Mouse (Mus musculus): ENCODE measurements around the gene Adipor2.
"Not testable (repeated sequence)": the region's sequence is repeated elsewhere in the genome, so short reads cannot be mapped to it uniquely, and the experiment has no call there.

Gene Adipor2

DNA sequence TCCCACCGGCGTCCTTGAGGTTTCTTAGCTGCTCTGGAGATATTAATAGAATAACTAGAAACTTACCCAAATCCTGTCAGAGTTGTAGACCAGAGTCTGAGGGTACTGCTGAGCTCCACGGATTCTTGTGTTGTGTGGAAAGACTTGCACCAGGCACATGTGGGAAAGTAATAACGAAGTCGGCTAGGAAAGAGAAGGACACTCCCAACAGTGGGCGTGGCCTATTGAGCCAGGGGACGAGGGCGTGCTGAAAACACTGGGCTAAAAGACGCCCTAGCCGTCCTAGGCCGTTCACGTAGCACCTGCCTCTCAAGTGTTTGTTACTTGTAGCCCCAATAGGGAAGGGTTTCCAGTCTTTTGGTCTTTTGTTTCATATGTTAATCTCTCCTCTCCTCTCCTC is at the start of gene Adipor2:
Adipor2 (minus strand) TSS at position 351 of the 400 bp plus-strand sequence.
- DNase-seq: no peak

DNA sequence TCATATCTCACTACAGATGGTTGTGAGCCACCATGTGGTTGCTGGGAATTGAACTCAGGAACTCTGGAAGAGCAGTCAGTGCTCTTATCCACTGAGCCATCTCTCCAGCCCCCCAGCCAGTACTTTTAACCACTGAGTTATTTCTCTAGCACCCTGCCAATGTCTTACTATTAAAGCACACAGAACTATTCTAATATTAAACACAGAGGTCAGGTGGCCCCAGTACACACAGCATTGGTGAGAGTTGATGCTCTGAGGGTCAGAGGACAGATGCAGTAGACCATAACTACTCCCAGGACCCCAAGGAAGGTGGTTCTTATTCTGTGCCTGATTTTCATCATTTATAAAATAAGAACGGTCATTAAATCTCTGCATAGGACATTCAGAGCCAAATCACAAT is 48.7 kb upstream of the Adipor2 start:
- no peak for DNase-seq

DNA sequence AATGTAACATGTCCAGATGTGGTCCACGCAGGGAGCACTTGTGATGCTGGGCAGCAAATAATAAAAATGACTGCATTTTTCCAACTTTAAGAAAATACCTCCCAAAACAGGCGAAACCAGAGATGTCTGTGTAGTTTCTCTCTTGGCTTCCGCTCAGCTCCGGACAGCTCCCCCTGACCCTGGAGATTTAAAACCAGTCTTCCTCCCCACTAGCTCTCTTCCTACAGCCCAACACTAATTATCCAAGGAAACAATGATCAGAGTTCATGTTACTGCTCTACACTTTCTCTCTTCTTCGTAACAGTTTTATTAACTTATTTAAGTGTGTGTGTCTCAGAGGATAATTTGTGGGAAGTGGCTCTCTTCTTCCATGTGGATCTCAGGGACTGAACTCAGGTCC is 42.9 kb upstream of the Adipor2 start:
- DNase-seq: no peak

DNA sequence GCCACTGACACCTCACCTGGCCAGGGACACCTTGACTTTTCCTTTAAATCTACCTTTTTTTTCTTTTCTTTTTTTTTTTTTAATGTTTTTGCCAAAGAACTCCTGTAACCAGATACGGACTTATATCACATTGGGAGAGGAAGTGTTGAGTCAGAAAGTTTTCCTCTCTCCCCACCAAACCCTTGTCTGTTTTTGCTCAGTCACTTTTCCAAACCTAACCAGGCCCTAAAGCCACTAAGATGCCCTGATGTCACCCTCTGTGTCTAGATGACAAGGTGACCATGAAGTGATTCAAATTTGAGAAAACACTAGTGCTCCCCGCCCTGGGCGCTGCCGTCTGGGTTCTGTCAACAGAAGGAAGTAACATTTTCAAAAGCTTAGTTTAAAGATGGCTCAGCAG is 41.5 kb upstream of the Adipor2 start:
- DNase-seq: no peak

DNA sequence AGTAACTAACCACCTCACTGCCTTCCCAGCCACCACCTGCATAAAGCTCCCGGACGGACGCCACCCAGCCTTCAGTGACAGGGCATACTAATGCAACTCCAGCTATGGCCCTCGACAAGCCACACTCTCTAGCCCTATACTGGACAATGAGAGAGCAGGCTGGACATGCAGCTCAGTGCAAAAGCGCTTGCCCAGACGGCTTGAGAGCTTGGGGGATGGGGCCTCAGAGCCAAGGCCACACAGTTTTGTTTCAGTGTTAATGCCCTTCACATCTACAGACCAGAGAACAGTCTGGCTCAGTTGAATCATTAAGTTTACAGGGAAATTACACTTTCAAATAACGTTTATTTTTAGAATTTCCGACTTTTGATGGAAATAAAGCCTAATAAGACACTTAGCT is 40.7 kb upstream of the Adipor2 start:
- no peak for DNase-seq

DNA sequence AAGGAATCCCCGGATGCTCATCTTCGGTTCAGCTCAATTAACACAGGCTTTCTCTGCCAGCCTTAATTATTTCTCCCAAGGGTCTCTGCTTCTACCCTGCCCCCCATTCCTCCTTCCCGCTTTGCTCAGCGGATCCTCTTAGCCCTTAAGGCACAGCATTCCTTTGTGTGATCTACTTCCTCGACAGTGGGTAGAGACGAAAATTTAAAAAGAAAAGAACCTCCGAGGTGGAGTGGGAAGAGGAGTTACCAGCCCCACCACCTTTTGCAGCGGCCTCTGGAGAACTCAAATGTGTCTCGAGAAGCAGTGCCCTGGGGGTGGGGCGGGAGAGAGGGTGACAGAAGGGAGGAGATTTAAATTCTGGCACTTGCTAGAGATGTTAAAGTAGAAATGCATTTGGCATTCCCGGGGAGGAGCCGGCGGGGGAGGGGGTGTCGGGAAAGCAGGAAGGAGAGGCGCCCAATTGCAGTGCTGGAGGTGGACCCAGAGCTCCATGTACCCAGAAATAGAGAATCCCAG is 34.5 kb upstream of the Adipor2 start:
- DNase-seq: peak; percentile 77

DNA sequence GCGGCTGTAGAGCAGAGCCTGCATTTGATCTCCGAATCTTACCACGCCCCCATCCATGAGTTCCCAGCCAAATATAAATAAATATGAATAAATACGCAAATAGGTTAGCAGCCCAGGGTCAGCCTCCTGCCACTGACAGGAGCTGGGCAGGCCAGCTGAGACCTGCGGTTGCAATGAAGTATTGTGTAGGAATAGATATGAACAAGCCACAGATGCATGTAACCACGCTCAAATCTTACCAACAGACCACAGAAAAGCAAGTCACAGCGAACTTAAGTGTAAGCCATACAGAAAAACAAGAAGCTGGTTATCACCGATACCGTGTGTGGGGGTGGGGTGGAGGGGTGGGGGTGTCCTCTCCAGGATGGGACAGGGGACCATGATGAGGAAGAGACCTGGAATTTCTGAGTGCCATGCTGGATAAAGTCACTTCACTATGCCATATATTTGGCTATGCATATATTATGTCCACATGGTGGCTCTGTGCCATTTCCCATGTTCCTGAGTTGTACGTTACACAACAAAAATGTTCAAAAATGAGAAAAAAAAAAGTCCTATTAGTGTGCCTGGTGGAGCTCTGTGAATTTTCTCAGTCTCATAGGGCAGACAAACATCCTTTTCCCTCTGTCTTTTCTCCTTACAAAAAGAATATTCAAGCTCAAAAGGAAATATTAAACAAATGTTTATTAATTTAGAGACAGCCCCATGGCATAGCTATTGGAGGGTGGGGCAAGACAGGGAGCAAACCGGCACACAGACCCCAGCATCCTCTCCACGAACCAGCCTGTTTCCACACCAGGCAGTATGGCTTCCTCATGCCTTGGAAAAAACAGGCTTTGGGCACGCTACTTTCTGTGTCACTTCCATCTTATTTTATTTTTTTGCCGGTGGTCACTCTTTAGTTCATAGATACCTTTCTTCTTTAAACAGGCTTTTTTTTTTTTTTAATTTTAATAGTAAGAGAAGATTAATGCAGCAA is 33.8 kb upstream of the Adipor2 start:
- no peak for DNase-seq

DNA sequence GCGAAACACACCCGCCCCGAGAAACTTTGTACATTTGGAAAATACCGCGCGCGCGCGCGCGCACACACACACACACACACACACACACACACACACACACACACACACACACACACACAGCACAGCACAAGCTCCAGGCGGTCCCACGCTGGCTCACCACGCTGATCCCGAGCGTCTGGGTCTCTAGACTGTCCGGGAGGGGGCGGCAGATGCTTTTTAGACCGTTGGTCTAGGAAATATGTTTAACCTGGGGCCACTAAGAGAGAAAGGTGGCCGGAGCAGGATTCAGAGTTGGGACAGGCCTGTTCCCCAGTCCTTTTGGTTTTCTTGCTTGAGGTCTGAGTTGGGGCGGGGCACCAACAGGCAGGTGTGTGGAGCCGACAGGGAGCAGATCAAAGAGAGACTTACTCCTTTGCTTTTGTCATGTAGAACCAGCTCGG is 31.6 kb upstream of the Adipor2 start:
- no peak for DNase-seq

DNA sequence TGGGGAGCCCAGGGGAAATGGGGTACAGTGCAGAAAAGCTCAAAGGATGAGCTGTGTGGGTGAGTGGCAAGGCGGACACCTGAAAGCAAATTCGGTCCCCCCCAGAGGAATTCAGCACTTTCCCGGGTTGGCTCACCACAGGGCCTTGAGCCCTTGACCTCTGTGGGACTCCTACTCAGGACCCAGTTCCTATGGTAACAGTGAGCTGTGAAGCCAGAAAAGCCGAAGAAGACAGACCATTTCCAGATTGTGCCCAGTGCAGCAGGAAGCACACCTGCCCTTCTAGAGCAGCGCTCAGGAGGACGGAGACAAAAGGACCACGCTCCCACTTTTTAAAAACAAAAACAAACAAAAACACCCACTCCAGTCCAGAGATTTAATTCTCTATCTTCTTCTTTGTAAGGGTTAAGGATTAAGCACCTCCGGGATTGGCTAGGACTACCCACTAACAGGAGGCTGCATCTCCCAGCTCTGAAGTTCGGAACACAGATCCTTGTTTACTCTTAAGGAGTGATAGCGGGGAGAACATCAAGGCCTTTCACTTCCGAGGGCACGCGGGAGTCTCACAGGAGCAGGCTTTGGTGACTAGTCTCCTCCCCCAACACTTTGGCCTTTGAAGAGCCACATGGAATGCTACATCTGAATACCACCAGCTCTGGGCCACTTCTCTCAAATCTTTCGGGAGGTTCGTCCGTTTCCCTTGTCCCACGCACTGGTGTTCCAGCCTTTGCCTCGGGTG is 31.0 kb upstream of the Adipor2 start:
- no peak for DNase-seq

DNA sequence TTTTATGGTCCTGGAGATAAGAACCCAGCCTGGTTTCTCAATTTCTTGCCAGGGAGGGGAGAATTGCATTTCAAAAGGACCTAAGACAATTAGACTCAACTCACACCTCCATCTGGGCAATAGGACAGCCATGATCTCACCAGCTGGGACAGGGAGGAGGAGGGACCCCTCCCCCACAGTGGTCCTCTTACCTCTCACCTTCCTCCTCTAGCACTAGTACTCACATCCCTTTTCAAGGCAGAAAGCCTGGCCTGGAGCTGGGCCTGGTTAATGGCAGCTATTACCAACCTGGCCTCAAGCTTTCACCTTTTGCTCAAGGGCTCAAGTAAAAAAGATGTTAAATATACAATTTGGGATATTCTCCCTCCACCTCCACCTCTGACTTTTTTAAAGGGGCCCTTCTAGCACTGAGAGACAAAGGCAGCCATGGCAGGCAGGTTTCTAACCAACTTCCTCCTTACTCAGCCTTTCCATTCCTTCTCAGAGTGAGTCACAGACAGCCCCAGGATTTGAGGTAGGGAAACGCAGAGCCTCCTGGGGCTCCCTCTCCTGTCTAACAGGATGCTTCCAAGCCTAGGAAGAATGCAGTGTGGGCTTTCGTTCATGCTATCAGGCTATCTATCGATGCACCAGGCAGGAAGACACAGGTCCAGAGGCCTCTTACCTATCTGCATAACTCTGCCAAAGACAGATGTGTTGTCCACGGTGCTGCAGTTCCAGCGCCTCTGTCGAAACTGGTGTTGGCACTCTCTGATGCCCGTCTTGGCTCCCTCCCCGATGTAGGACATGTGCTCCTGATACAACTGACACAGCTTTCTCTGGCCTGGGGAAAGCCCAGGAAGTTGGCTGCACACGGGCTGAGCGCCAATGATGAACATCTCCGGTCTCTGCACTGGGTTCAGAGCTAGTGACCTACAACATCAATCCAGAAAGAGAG is 28.4 kb upstream of the Adipor2 start:
- no peak for DNase-seq

DNA sequence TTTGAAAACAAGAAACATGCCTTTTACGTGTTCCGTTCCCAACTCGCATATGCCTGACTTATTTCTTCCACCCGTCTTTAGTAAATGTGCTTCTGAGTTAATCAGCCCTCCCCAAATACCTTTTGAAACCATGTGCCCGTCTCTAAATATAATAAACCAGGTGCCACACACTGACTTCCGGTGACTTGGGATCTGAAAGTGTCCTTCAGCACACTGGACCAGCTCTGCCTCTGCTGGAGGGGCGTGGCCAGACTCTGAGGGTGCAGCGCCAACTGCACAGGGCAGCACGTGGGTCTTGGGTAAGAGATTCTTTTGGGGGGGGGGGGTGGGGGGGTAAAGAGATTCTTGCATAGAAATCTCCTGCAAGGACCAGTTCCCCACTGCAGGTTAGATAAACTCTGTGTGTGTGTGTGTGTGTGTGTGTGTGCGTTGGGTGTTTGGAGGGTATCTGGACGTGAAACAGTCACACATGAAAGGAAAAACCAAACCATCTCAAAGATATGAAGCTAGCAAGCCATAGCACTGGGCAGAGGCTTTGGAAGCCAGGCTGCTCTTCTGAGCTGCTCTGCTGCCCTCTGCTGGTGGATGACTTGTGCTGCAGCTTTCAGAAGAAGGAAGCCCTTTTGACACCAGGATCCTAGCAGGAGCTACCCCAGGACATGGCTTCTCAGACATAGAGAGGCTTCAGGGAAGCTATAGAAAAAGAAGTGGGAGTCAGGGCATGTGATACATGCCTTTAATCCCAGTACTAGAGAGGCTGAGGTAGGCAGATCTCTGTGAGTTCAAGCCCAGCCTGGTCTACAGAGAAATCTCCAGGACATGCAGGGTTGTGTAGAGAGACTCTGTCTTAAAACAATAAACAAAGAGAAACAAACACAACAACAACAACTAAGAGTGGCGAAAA is 26.5 kb upstream of the Adipor2 start:
- peak; percentile 51 for DNase-seq

DNA sequence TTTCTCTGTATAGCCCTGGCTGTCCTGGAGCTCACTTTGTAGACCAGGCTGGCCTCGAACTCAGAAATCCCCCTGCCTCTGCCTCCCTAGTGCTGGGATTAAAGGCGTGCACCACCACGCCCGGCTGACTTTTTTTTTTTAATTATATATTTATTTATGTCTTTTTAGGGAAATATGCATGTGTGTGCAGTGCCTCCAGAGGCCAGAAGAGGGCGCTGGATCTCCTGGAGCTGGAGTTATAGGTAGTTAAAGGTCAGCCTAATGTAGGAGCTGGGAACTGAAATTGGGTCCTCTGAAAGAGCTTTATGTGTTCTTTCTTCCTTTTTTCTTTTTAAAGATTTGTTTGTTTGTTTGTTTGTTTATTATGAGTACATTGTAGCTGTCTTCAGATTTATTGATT is 25.2 kb upstream of the Adipor2 start:
- not testable (repeated sequence) for DNase-seq

DNA sequence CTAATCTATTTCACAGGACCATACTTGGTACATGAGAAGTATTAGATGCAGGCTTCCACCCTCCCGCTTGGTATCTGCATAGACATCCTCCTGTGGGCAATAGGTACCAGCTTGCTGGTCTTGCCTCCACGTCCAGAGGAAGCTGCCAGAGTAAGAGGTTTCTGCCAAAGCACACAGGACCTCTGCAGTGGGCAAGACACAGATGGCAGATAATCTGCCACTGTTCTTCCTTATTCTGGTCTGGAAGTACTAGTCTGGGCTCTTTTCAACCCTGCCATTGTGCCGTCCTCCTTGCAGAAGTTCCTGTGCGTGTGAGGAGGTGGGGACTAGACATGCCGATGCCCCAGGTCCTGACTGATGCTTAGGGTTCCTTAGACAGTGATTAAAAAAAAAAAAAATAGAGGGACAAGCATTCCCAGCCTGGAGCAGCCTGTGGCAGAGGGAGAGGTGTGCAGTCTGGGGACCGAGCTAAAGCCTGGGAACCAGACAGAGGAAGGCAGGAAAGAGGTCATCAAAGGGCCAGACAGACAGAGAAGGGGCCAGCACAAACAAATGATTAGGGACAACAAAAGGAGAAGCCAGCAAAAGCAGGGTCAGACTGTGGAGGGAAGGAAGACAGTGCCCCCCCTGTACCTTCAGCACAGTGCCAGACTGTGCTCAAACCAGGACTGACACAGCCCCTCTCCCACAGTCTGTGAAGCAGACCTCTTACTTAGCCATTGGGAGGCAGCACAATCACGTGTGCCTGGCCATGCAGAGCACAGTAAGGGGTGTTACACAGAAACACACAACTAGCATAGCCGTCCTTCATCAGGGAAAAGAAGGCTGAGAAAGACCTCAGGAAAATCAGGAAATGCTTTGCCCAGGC is 20.6 kb upstream of the Adipor2 start:
- DNase-seq: no peak

DNA sequence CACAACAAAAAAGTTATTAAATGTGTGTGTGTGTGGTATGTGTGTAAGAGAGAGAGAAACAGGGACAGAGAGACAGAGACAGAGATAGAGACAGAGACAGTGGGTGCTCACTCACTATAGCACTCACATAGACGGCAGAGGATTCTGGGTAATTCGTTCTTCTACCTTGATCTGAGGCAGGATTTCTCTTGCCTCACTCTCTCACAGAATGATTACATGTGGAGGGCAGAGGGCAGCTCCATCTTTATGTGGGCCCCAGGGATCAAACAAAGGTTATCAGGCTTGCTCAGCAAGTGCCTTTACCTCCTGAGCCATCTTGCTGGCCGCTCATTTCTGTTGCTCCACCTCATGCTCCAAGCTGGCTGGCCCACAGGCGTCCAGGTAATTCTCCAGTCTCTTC is 16.9 kb upstream of the Adipor2 start:
- DNase-seq: no peak

DNA sequence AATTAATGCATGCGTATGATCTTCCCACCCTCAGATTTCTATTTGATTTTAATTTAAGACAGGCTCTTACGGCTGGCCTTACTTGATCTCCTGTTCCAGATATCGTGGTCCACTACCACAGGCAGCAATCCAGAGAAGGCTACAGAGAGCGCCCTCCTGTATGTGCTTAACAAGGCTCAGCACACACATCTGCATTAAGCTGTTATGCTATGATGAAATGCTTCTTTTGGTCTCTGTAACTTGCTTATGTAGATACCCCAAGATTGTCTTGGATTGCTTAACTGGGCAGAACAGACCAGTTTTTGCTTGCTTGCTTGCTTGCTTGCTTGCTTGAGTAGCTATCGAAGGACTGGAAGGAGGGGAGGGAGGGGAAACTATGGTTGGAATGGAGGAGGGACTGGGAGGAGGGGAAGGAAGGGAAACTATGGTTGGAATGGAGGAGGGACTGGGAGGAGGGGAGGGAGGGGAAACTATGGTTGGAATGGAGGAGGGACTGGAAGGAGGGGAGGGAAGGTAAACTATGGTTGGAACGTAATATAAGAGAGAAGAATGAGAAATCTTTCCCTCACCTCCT is 14.3 kb upstream of the Adipor2 start:
- no peak for DNase-seq

DNA sequence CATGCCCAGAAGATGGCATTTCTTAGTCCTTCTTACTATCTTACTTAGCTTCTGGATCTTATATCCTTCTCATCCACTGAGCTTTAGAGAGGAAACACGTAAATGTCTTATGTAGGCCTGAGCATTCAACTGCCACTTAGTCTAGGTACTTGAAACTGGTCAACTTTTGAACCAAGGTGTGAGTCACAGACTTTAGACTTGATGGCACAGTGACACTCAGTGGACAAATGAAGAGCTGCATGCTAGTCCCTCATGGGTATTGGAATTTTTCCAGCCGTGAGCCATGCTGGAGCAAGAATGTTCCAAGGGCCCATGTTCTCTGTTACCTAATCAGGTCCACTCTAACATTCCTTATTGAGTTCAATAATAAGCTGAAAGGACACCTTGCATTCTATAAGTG is 13.0 kb upstream of the Adipor2 start:
- DNase-seq: peak; percentile 23

DNA sequence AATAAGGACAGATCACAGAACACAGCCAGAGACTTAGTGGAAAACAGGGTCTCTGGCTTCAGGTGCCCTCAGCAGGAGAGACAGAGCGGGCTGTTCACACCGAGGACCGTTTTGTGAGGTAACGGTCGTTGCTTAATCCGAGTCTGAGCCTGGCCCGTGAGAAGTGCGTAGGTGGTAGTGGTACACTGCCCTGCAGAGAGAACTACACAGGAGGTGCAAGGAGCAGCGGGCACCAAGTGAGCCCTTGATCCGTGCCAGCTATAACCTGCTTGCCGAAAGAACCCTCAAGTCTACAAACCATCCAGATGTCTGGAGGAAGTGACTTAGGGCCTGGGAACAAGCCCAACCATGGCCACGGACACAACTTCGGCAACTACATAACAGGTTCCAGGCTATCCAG is 11.8 kb upstream of the Adipor2 start:
- DNase-seq: no peak

DNA sequence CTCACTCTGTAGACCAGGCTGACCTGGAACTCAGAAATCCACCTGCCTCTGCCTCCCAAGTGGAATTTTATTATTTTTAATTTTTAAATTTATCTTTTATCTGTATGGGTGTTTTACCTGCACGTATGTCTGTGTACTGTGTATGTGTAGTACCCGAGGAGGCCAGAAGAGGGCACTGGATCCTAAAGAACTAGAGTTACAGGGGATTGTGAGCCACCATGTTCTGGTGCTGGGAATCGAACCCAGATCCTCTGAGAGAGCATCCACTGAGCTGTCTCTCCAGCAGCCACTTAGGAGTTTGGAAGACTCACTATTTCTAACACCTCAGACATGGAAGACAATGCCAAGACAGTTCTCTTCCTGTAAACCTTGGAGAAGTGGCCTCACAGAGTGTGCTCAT is 11.1 kb upstream of the Adipor2 start:
- DNase-seq: no peak

DNA sequence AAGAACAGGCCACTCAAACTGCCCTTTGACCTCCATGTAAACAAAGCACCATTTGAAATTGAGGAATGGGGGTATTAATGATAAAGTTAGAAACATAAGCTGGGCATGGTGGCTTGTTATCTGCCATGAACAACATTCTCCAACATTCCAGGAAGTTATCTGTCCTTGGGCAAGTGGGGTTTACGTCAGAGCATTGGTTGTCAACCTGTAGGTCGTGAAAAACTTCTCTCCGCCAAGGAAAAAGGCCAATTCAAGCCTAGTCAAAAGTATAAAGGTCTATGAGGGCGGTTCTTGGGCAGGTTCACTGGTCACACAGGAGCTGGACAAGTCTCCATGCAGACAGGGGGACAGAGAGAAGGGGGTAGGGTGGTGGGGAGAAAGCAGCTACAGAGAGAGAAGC is 3.5 kb upstream of the Adipor2 start:
- no peak for DNase-seq

DNA sequence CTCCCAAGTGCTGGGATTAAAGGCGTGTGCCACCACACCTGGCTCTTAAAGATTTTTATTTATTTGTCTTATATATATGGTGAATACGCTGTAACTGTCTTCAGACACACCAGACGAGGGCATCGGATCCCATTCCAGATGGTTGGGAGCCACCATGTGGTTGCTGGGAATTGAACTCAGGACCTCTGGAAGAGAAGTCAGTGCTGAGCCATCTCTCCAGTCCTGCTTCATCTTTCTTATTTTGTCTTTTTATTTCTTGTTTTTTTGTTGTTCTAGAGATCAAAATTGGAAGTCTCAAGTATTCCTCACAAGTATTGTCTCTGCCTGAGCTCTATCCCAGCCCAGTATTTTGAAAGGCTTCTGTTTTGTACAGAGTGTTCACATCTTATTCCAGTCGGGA is 2.9 kb upstream of the Adipor2 start:
- DNase-seq: no peak

Measured in right cerebral cortex, postnatal 25 days (tissue).